ENCODE assay signal across 14 mouse cellular contexts in the genomic region with DNA sequence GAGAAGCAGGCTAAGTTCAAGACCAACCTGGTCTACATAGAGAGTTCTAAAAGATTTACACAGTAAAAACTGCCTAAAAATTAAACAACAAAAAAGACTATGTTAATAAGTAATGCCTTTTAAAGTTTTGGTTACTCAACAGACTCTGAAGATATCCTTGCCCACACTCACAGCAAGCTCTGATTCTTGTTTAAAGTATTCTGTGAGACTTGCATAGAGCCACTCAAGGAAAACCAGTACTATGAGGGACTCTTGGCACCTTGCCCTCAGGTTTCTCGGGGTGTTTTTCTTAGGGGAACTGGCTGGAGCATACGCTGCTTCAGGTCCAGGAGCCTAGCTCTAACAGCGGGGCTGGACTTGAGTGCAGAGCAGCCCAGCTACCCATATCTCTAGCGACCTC. TPM values are rescaled to one million over a fixed set of nuclear protein-coding genes. Genes with fewer than 3 reads are reported as not detected.
"Had no signal": no experiment of that assay in that cellular context is flagged by ENCODE, and none has a peak within 500 bp of the region (broad histone marks: within the 10 kb centered on the region; RNA-seq: fewer than 3 reads in every experiment).

No protein-coding gene starts in this region.

- DNase-seq: kidney, postnatal 25 days; liver; liver, embryonic 13.5 days; liver, postnatal 0 days; right cerebral cortex, postnatal 14 days; thymus, adult 18-20 months; thymus, postnatal 14 days had no signal

- H3K27ac ChIP-seq: hindbrain, embryonic 15.5 days; left cerebral cortex, adult 2 months; limb, embryonic 12.5 days; liver, embryonic 13.5 days; midbrain, embryonic 10.5 days had no signal

- H3K27me3 ChIP-seq: hindbrain, embryonic 15.5 days; limb, embryonic 12.5 days; liver, embryonic 13.5 days had no signal

- H3K4me2 ChIP-seq: hindbrain, embryonic 15.5 days; limb, embryonic 12.5 days; liver, embryonic 13.5 days had no signal

- ATAC-seq: inflammation-experienced regulatory T-cells, adult 6 months; midbrain, embryonic 16.5 days had no signal

- H3K4me3 ChIP-seq: hindbrain, embryonic 15.5 days; left cerebral cortex, adult 2 months; limb, embryonic 12.5 days; liver, embryonic 13.5 days; midbrain, embryonic 10.5 days had no signal

- H3K4me1 ChIP-seq: hindbrain, embryonic 15.5 days; limb, embryonic 12.5 days had no signal

- H3K9ac ChIP-seq: hindbrain, embryonic 15.5 days; limb, embryonic 12.5 days; liver, embryonic 13.5 days; liver, postnatal 0 days had no signal

- H3K9me3 ChIP-seq: hindbrain, embryonic 15.5 days; limb, embryonic 12.5 days; liver, embryonic 13.5 days; midbrain, embryonic 10.5 days had no signal

RNA-seq across cellular contexts. Expression of a gene that starts 8.0 kb away (rescaled TPM):
- total RNA-seq: megakaryocyte, adult 5-6 weeks had no signal
